Mouse (Mus musculus) limb, embryonic 15.5 days (tissue): Measurements from ENCODE around the gene Hs6st3. TPM values are rescaled to one million over a fixed set of nuclear protein-coding genes. Genes with fewer than 3 reads are reported as not detected.

Experiments
- ATAC-seq: fragments of 200-750 bp; cut with Nextera tagmentation; 2 replicates; pipeline ENCODE4 v1.8.0; 2017; ENCODE audit warnings: low read depth, moderate TSS enrichment; ENCODE audit not compliant: insufficient number of reproducible peaks, low FRiP score, low TSS enrichment
- H3K27ac ChIP-seq: fragments of 300-500 bp; sonication (generic); 2 replicates; pipeline ENCODE4 v1.5.1; 2015; ENCODE audit warnings: moderate library complexity, mild to moderate bottlenecking, inconsistent platforms
- H3K27me3 ChIP-seq: fragments of 300-500 bp; sonication (generic); 2 replicates; pipeline ENCODE4 v1.6.1; 2015; ENCODE audit warnings: inconsistent platforms
- H3K36me3 ChIP-seq: fragments of 300-500 bp; sonication (generic); 2 replicates; pipeline ENCODE4 v1.6.1; 2015; ENCODE audit warnings: inconsistent platforms
- H3K4me1 ChIP-seq: fragments of 300-500 bp; sonication (generic); 2 replicates; pipeline ENCODE4 v1.6.1; 2015; ENCODE audit warnings: inconsistent platforms
- H3K4me2 ChIP-seq: fragments of 300-500 bp; sonication (generic); 2 replicates; pipeline ENCODE4 v1.6.1; 2015; ENCODE audit warnings: mild to moderate bottlenecking, inconsistent platforms
- H3K4me3 ChIP-seq: fragments of 300-500 bp; sonication (generic); 2 replicates; pipeline ENCODE4 v1.5.1; 2015; ENCODE audit warnings: mild to moderate bottlenecking, inconsistent platforms
- H3K9ac ChIP-seq: fragments of 300-500 bp; sonication (generic); 2 replicates; pipeline ENCODE4 v1.6.1; 2015; ENCODE audit warnings: inconsistent platforms
- H3K9me3 ChIP-seq: fragments of 300-500 bp; sonication (generic); 2 replicates; pipeline ENCODE4 v1.6.1; 2016; ENCODE audit warnings: inconsistent platforms
- WGBS: fragments of 180-500 bp; shearing (Covaris S2); methylation state at CpG from one replicate; pipeline ENCODE4 v1.1.7; 2015; 5-methylcytosine and 5-hydroxymethylcytosine counted together
- polyA plus RNA-seq: library from polyadenylated mRNA; unstranded; fragments of >200 nt; fragmentation: Nextera tagmentation; extraction: Ambion mirVana; gene quantifications from 2 replicates; pipeline ENCODE4 v1.2.1, GENCODE M21; 2015

Gene Hs6st3
- polyA plus RNA-seq, 1 experiment from 2014 or later, result 0.24 TPM

- WGBS, result 83% methylated on average over 4 of the region's 4 CpGs
- H3K9ac ChIP-seq, result no peak overlapping the region
- no peak overlapping the region for H3K4me3 ChIP-seq
- H3K4me2 ChIP-seq, result no peak overlapping the region
- no peak for ATAC-seq
- H3K36me3 ChIP-seq, result no peaks in the 10 kb centered on the region
- peaks cover 6% of the 10 kb centered on the region; the same call in 1 of the 2 replicates for H3K4me1 ChIP-seq
- no peaks in the 10 kb centered on the region for H3K27me3 ChIP-seq
- H3K27ac ChIP-seq, result no peak overlapping the region
- no peaks in the 10 kb centered on the region for H3K9me3 ChIP-seq
These were observed 541.9 kb downstream of the Hs6st3 start for GRCm38 (mm10) chr14:119680052-119680451.

GRCm38 (mm10) chr14:119687885-119688284 is 549.7 kb downstream of the Hs6st3 start:
- Histone ChIP-seq H3K4me1 (no peaks in the 10 kb centered on the region), H3K4me2 (no peak overlapping the region), H3K27me3 (no peaks in the 10 kb centered on the region), H3K9ac (no peak overlapping the region), H3K36me3 (no peaks in the 10 kb centered on the region), H3K4me3 (no peak overlapping the region), H3K27ac (no peak overlapping the region), H3K9me3 (no peaks in the 10 kb centered on the region)
- 84% methylated on average over 2 of the region's 2 CpGs for WGBS
- ATAC-seq, result no peak

GRCm38 (mm10) chr14:119699982-119700381 is 561.8 kb downstream of the Hs6st3 start:
- no peaks in the 10 kb centered on the region for H3K9me3 ChIP-seq
- no peak for ATAC-seq
- WGBS, result 86% methylated on average over 4 of the region's 4 CpGs

GRCm38 (mm10) chr14:119714712-119715111 is 576.6 kb downstream of the Hs6st3 start:
- Histone ChIP-seq H3K9me3 (no peaks in the 10 kb centered on the region), H3K4me3 (no peak overlapping the region), H3K9ac (no peak overlapping the region), H3K27me3 (no peaks in the 10 kb centered on the region), H3K36me3 (no peaks in the 10 kb centered on the region), H3K27ac (no peak overlapping the region), H3K4me2 (no peak overlapping the region), H3K4me1 (no peaks in the 10 kb centered on the region)
- ATAC-seq, result no peak
- 67% methylated on average over 3 of the region's 3 CpGs for WGBS

More at GRCm38 (mm10) chr14:119699982-119700381, 561.8 kb downstream of the Hs6st3 start:
- Histone ChIP-seq H3K27me3 (no peaks in the 10 kb centered on the region), H3K9ac (no peak overlapping the region), H3K4me1 (no peaks in the 10 kb centered on the region), H3K4me3 (no peak overlapping the region), H3K36me3 (no peaks in the 10 kb centered on the region), H3K4me2 (no peak overlapping the region), H3K27ac (no peak overlapping the region)

- 0 out of 2 replicates have a peak, but pooled peaks have one; percentile 50 for ATAC-seq
- 68% methylated on average over 1 of the region's 1 CpGs for WGBS
- no peaks in the 10 kb centered on the region for H3K27me3 ChIP-seq
- H3K9me3 ChIP-seq, result no peaks in the 10 kb centered on the region
- no peak overlapping the region for H3K27ac ChIP-seq
- H3K36me3 ChIP-seq, result no peaks in the 10 kb centered on the region
- H3K4me2 ChIP-seq, result no peak overlapping the region
- no peak overlapping the region for H3K9ac ChIP-seq
- no peaks in the 10 kb centered on the region for H3K4me1 ChIP-seq
- no peak overlapping the region for H3K4me3 ChIP-seq
These were observed 579.2 kb downstream of the Hs6st3 start for GRCm38 (mm10) chr14:119717323-119717722.

GRCm38 (mm10) chr14:119725102-119725501 is 587.0 kb downstream of the Hs6st3 start:
- ATAC-seq, result no peak
- H3K4me1 ChIP-seq, result no peaks in the 10 kb centered on the region
- no peak overlapping the region for H3K9ac ChIP-seq
- H3K4me3 ChIP-seq, result no peak overlapping the region
- 71% methylated on average over 6 of the region's 6 CpGs for WGBS
- H3K27me3 ChIP-seq, result no peaks in the 10 kb centered on the region
- H3K4me2 ChIP-seq, result no peak overlapping the region
- no peak overlapping the region for H3K27ac ChIP-seq
- no peaks in the 10 kb centered on the region for H3K9me3 ChIP-seq
- no peaks in the 10 kb centered on the region for H3K36me3 ChIP-seq

GRCm38 (mm10) chr14:119731436-119732080 is 593.4 kb downstream of the Hs6st3 start:
- Histone ChIP-seq H3K27me3 (no peaks in the 10 kb centered on the region), H3K9me3 (no peaks in the 10 kb centered on the region), H3K4me1 (no peaks in the 10 kb centered on the region), H3K27ac (no peak overlapping the region), H3K36me3 (no peaks in the 10 kb centered on the region), H3K4me2 (no peak overlapping the region), H3K9ac (no peak overlapping the region), H3K4me3 (no peak overlapping the region)
- WGBS, result 64% methylated on average over 7 of the region's 7 CpGs
- ATAC-seq, result no peak

GRCm38 (mm10) chr14:119732219-119732618 is 594.1 kb downstream of the Hs6st3 start:
- Histone ChIP-seq H3K27me3 (no peaks in the 10 kb centered on the region), H3K27ac (no peak overlapping the region), H3K9ac (no peak overlapping the region), H3K4me2 (no peak overlapping the region), H3K4me1 (no peaks in the 10 kb centered on the region), H3K9me3 (no peaks in the 10 kb centered on the region), H3K4me3 (no peak overlapping the region), H3K36me3 (no peaks in the 10 kb centered on the region)
- 81% methylated on average over 4 of the region's 4 CpGs for WGBS
- no peak for ATAC-seq

- no peaks in the 10 kb centered on the region for H3K9me3 ChIP-seq
- no peaks in the 10 kb centered on the region for H3K36me3 ChIP-seq
- no peak overlapping the region for H3K4me3 ChIP-seq
- no peak for ATAC-seq
- no peak overlapping the region for H3K9ac ChIP-seq
- no peak overlapping the region for H3K27ac ChIP-seq
- no peak overlapping the region for H3K4me2 ChIP-seq
- no peaks in the 10 kb centered on the region for H3K4me1 ChIP-seq
- WGBS, result 70% methylated on average over 5 of the region's 5 CpGs
- no peaks in the 10 kb centered on the region for H3K27me3 ChIP-seq
These were observed 599.3 kb downstream of the Hs6st3 start for GRCm38 (mm10) chr14:119737408-119737961.

GRCm38 (mm10) chr14:119741791-119742190 is 603.6 kb downstream of the Hs6st3 start:
- no peak overlapping the region for H3K27ac ChIP-seq
- WGBS, result 87% methylated on average over 1 of the region's 1 CpGs
- no peak overlapping the region for H3K4me2 ChIP-seq
- H3K4me1 ChIP-seq, result no peaks in the 10 kb centered on the region
- H3K9me3 ChIP-seq, result no peaks in the 10 kb centered on the region
- no peaks in the 10 kb centered on the region for H3K36me3 ChIP-seq
- ATAC-seq, result no peak
- no peak overlapping the region for H3K9ac ChIP-seq
- H3K4me3 ChIP-seq, result no peak overlapping the region
- no peaks in the 10 kb centered on the region for H3K27me3 ChIP-seq

GRCm38 (mm10) chr14:119761376-119761775 is 623.2 kb downstream of the Hs6st3 start:
- Histone ChIP-seq H3K36me3 (no peaks in the 10 kb centered on the region), H3K9ac (no peak overlapping the region), H3K27ac (no peak overlapping the region), H3K4me2 (no peak overlapping the region), H3K4me1 (no peaks in the 10 kb centered on the region), H3K4me3 (no peak overlapping the region), H3K9me3 (no peaks in the 10 kb centered on the region), H3K27me3 (no peaks in the 10 kb centered on the region)
- no peak for ATAC-seq
- 87% methylated on average over 7 of the region's 7 CpGs for WGBS

GRCm38 (mm10) chr14:119772040-119772439 is 633.9 kb downstream of the Hs6st3 start:
- no peak overlapping the region for H3K27ac ChIP-seq
- ATAC-seq, result no peak
- no peaks in the 10 kb centered on the region for H3K27me3 ChIP-seq
- no peak overlapping the region for H3K4me2 ChIP-seq
- no peaks in the 10 kb centered on the region for H3K36me3 ChIP-seq
- no peak overlapping the region for H3K9ac ChIP-seq
- WGBS, result 69% methylated on average over 4 of the region's 4 CpGs
- H3K4me1 ChIP-seq, result no peaks in the 10 kb centered on the region
- H3K4me3 ChIP-seq, result no peak overlapping the region
- no peaks in the 10 kb centered on the region for H3K9me3 ChIP-seq
